Mouse (Mus musculus) G1E (cell line): ENCODE measurements around the gene Zgpat.

Source experiments
- CTCF ChIP-seq: IDR thresholded peaks from 2 replicates; pipeline ENCODE4 v1.5.1; 2012; ENCODE audit warnings: low read depth, low read length, inconsistent platforms, mixed read lengths
- GATA1 ChIP-seq: IDR thresholded peaks from 2 replicates; pipeline ENCODE4 v1.6.1; 2012; ENCODE audit warnings: borderline replicate concordance, low read length, inconsistent platforms, mixed read lengths
- GATA2 ChIP-seq: IDR thresholded peaks from 2 replicates; pipeline ENCODE4 v1.6.1; 2012; ENCODE audit warnings: low read depth, low read length, inconsistent platforms, borderline replicate concordance
- POLR2AphosphoS5 ChIP-seq: IDR thresholded peaks from 2 replicates; pipeline ENCODE4 v1.6.1; 2012; ENCODE audit warnings: low read depth, low read length, inconsistent platforms; ENCODE audit not compliant: insufficient replicate concordance
- TAL1 ChIP-seq: conservative IDR thresholded peaks from 2 replicates; pipeline ENCODE4 v1.6.1; 2012; ENCODE audit warnings: low read depth, low read length, inconsistent platforms, mixed read lengths

DNA sequence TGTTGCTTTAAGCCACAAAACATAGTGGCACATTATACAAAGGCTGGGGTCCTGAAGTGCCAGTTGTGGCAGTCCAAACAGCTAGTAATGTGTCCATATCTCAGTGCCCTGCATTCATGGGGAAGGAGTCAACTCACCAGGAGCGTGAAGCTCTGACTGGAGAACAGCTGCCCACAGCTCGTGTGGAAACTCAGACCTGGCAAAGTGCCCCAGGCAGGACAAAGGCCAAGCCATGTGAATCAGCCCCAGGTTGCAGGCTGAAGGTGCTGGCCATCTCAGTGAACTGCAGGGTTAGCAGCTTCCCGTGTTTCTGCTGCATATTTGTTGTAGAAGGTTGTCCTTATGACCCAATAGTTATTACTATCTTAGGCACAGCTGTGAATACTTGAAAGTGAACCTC lies 51.2 kb downstream of the Zgpat start:
- TF ChIP-seq CTCF = no peak
- TF ChIP-seq GATA1 = no peak
- TF ChIP-seq GATA2 = no peak
- TF ChIP-seq TAL1 = no peak
- no peak for TF ChIP-seq POLR2AphosphoS5
